Mouse (Mus musculus) liver, embryonic 14.5 days (tissue): ENCODE data around the gene Acr. TPM values are rescaled to one million over a fixed set of nuclear protein-coding genes. Genes with fewer than 3 reads are reported as not detected.

Experiments used
- ATAC-seq: fragments of 200-750 bp; cut with Nextera tagmentation; 2 replicates; pipeline ENCODE4 v1.8.0; 2017; ENCODE audit warnings: moderate number of reproducible peaks, mild to moderate bottlenecking, moderate library complexity; ENCODE audit not compliant: insufficient read depth
- DNase-seq, 3 experiments: peaks; one replicate each; pipeline ENCODE4 v3.0.0-alpha.2; 2012 to 2013; ENCODE audit warnings: low read depth in 3 of 3, low spot score in 3 of 3
- H3K27ac ChIP-seq: fragments of 300-500 bp; sonication (generic); 2 replicates; pipeline ENCODE4 v1.5.1; 2014; ENCODE audit warnings: moderate library complexity, mild to moderate bottlenecking, control low read depth, inconsistent platforms
- H3K27me3 ChIP-seq: fragments of 300-500 bp; sonication (generic); 2 replicates; pipeline ENCODE4 v1.6.1; 2014; ENCODE audit warnings: mild to moderate bottlenecking, low read length, moderate library complexity; ENCODE audit not compliant: control insufficient read depth, insufficient read depth
- H3K36me3 ChIP-seq: fragments of 300-500 bp; sonication (generic); replicated peaks from 2 replicates; pipeline ENCODE4 v1.6.1; 2014; ENCODE audit warnings: low read depth; ENCODE audit not compliant: control insufficient read depth, insufficient read depth
- H3K4me1 ChIP-seq, 2 experiments: fragments of 200-500 bp in 1 of 2; fragments of 300-500 bp in 1 of 2; sonication (generic) in 1 of 2; replicated peaks; 2 replicates each; pipeline ENCODE4 v1.6.1; 2012 to 2014; ENCODE audit warnings: antibody characterized with exemption in 1 of 2, inconsistent platforms in 1 of 2, low read length in 1 of 2; ENCODE audit not compliant: control insufficient read depth in 2 of 2, insufficient read depth in 2 of 2
- H3K4me2 ChIP-seq: fragments of 300-500 bp; sonication (generic); 2 replicates; pipeline ENCODE4 v1.6.1; 2014; ENCODE audit warnings: low read depth, mild to moderate bottlenecking, control low read depth, moderate library complexity
- H3K4me3 ChIP-seq, 2 experiments: fragments of 200-500 bp in 1 of 2; fragments of 300-500 bp in 1 of 2; sonication (generic) in 1 of 2; 2 replicates each; pipeline ENCODE4 v1.5.1; 2012 to 2014; ENCODE audit warnings: low read depth in 2 of 2, low read length in 2 of 2, mild to moderate bottlenecking in 2 of 2, control low read depth in 1 of 2, inconsistent platforms in 1 of 2, moderate library complexity in 1 of 2; ENCODE audit not compliant: insufficient read depth in 1 of 2
- H3K9ac ChIP-seq: fragments of 300-500 bp; sonication (generic); replicated peaks from 2 replicates; pipeline ENCODE4 v1.6.1; 2014; ENCODE audit warnings: mild to moderate bottlenecking, control low read depth, moderate library complexity
- H3K9me3 ChIP-seq: fragments of 300-500 bp; sonication (generic); 2 replicates; pipeline ENCODE4 v1.6.1; 2016; ENCODE audit warnings: low read length, mixed read lengths; ENCODE audit not compliant: control insufficient read depth
- CTCF ChIP-seq: IDR thresholded peaks from 2 replicates; pipeline ENCODE4 v1.5.1; 2016; ENCODE audit warnings: antibody characterized with exemption, low read depth, control low read depth
- EP300 ChIP-seq: IDR thresholded peaks from 2 replicates; pipeline ENCODE4 v1.6.1; 2016; ENCODE audit warnings: antibody characterized with exemption, low read depth
- WGBS: fragments of 180-500 bp; shearing (Covaris S2); extraction: QIAGEN DNeasy Blood & Tissue Kit; methylation state at CpG from one replicate; pipeline ENCODE4 v1.1.7; 2014; ENCODE audit not compliant: insufficient replicate concordance; 5-methylcytosine and 5-hydroxymethylcytosine counted together
- polyA plus RNA-seq, 2 experiments: library from polyadenylated mRNA; depleted of rRNA in 1 of 2; stranded (reverse) in 1 of 2; unstranded in 1 of 2; fragments of >200 nt; fragmentation: Nextera tagmentation in 1 of 2; extraction: Ambion mirVana in 1 of 2; gene quantifications; 2 replicates each; pipeline versions ENCODE4 v1.2.1 to v1.2.3; 2012 to 2014

Gene Acr
- polyA plus RNA-seq, 2 experiments: 0.04 TPM; not detected in 1

- no peaks in the 10 kb centered on the region for H3K36me3 ChIP-seq
- H3K4me3 ChIP-seq: no peak overlapping the region
- no peaks in the 10 kb centered on the region for H3K27me3 ChIP-seq
- DNase-seq (no peak), ATAC-seq (no peak)
- no peaks in the 10 kb centered on the region for H3K4me1 ChIP-seq
- TF ChIP-seq EP300 (no peak), CTCF (no peak)
- no peak overlapping the region for H3K4me2 ChIP-seq
- H3K27ac ChIP-seq: no peak overlapping the region
- no peaks in the 10 kb centered on the region for H3K9me3 ChIP-seq
- 60% methylated on average over 5 of the region's 5 CpGs for WGBS
- no peak overlapping the region for H3K9ac ChIP-seq
Observed at GRCm38 (mm10) chr15:89585101-89585500, 17.0 kb downstream of the Acr start.

DNA sequence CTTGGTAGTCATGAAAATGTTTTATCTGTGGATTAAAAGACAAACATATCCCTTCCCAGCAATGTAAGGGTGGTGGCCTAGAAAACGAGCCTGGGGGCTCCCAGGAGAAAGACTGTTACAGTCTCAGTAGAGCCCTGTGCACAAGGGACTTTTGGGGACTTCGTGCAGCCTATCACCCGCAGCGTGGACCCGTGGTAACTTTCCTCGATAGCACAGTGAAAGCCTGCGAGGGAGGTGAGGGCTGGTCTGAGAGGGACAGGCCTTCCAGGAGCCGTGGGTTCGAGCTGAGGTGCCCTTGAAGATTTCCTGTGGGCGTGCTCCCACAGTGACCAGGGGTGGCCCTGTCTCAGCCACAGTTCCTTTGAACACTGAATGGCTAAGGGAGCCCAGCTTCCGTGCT, 17.5 kb downstream of the Acr start:
- Histone ChIP-seq H3K36me3 (no peaks in the 10 kb centered on the region), H3K9me3 (no peaks in the 10 kb centered on the region), H3K4me3 (no peak overlapping the region), H3K27me3 (no peaks in the 10 kb centered on the region), H3K9ac (no peak overlapping the region), H3K27ac (no peak overlapping the region), H3K4me2 (no peak overlapping the region), H3K4me1 (no peaks in the 10 kb centered on the region)
- 59% methylated on average over 11 of the region's 11 CpGs for WGBS
- DNase-seq: no peak
- TF ChIP-seq EP300 (no peak), CTCF (no peak)
- no peak for ATAC-seq

GRCm38 (mm10) chr15:89589146-89589545, 21.0 kb downstream of the Acr start:
- TF ChIP-seq CTCF (no peak), EP300 (no peak)
- Histone ChIP-seq H3K4me2 (no peak overlapping the region), H3K27ac (no peak overlapping the region), H3K4me1 (0 out of 4 replicates have a peak, but pooled peaks cover 0 to 3% of the 10 kb centered on the region in 2 experiments), H3K4me3 (no peak overlapping the region), H3K9me3 (no peaks in the 10 kb centered on the region), H3K36me3 (no peaks in the 10 kb centered on the region), H3K27me3 (no peaks in the 10 kb centered on the region), H3K9ac (no peak overlapping the region)
- WGBS: 65% methylated on average over 5 of the region's 5 CpGs
- DNase-seq (no peak), ATAC-seq (no peak)

DNA sequence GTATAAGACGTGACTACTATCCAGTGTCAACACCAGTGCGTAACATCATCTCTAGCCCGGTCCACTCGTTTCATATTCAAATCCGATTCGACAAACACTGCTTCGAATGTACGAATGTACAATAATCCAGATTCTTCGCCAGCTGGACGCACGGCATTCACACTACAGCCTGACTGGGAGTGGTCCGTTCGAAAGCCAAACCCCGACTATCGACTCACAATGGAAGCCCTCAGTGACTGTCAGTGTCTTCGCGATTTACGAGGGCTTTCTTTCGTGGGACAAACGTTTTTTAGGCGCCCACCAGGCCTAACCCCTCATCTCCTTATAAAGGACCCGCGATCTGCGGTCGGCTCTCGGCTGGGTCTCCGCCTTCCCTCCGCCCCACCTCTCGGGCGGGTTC, 23.2 kb downstream of the Acr start:
- H3K4me2 ChIP-seq: peak overlapping the region; percentile 67
- TF ChIP-seq EP300 (no peak), CTCF (no peak)
- H3K27ac ChIP-seq: no peak overlapping the region
- DNase-seq: no peak
- H3K36me3 ChIP-seq: no peaks in the 10 kb centered on the region
- peak; percentile 36; the same call in 1 of the 2 replicates for ATAC-seq
- H3K4me1 ChIP-seq: 0 out of 4 replicates have a peak, but pooled peaks cover 0 to 3% of the 10 kb centered on the region in 2 experiments
- H3K27me3 ChIP-seq: no peaks in the 10 kb centered on the region
- peak overlapping the region; percentile 74 to 75 for H3K4me3 ChIP-seq
- H3K9ac ChIP-seq: peak overlapping the region; percentile 57
- WGBS: 3% methylated on average over 30 of the region's 30 CpGs
- no peaks in the 10 kb centered on the region for H3K9me3 ChIP-seq

- Histone ChIP-seq H3K9me3 (no peaks in the 10 kb centered on the region), H3K27me3 (no peaks in the 10 kb centered on the region), H3K4me2 (peak within 1 kb of the TSS; percentile 67), H3K4me1 (0 out of 4 replicates have a peak, but pooled peaks cover 0 to 3% of the 10 kb centered on the region in 2 experiments), H3K4me3 (peak within 1 kb of the TSS; percentile 74 to 75), H3K9ac (peak within 1 kb of the TSS; percentile 57), H3K27ac (no peak within 1 kb of the TSS), H3K36me3 (no peaks in the 10 kb centered on the region)
- peak; percentile 91 for ATAC-seq
- TF ChIP-seq CTCF: no peak
- TF ChIP-seq EP300: no peak
- DNase-seq: peak; percentile 49 to 55 (median 52)
- WGBS: under 1% methylated on average over 35 of the region's 35 CpGs
Observed at GRCm38 (mm10) chr15:89591723-89592455, 23.8 kb downstream of the Acr start, which contains the start of gene Rabl2. Rabl2 (minus strand) TSS chr15:89591923.
